Mouse (Mus musculus) MEL (cell line): Measurements from ENCODE around the gene Nipal4.

ENCODE experiments used
- CTCF ChIP-seq, 3 experiments: IDR thresholded peaks in 2 of 3; conservative IDR thresholded peaks in 1 of 3; 2 replicates each; pipeline ENCODE4 v1.5.1; 2011 to 2012; ENCODE audit warnings: low read length in 3 of 3, low read depth in 2 of 3, mild to moderate bottlenecking in 2 of 3, improper control_type of control experiment in 1 of 3, inconsistent platforms in 1 of 3, mixed read lengths in 1 of 3, moderate library complexity in 1 of 3; ENCODE audit not compliant: control insufficient read depth in 1 of 3, insufficient read depth in 1 of 3, poor library complexity in 1 of 3, severe bottlenecking in 1 of 3
- ELF1 ChIP-seq: IDR thresholded peaks from 2 replicates; pipeline ENCODE4 v1.6.1; 2014; ENCODE audit warnings: low read depth, mild to moderate bottlenecking, inconsistent platforms, low read length, improper control_type of control experiment, moderate library complexity
- EP300 ChIP-seq, 2 experiments: IDR thresholded peaks; 2 replicates each; pipeline ENCODE4 v1.6.1; 2011; ENCODE audit warnings: improper control_type of control experiment in 2 of 2, low read length in 2 of 2, low read depth in 1 of 2, mild to moderate bottlenecking in 1 of 2
- HCFC1 ChIP-seq: IDR thresholded peaks from 2 replicates; pipeline ENCODE4 v1.6.1; 2012; ENCODE audit warnings: low read depth, mild to moderate bottlenecking, inconsistent platforms, low read length, improper control_type of control experiment, moderate library complexity
- MAZ ChIP-seq: IDR thresholded peaks from 2 replicates; pipeline ENCODE4 v1.6.1; 2012; ENCODE audit warnings: low read depth, mild to moderate bottlenecking, inconsistent platforms, low read length, improper control_type of control experiment
- MEF2A ChIP-seq: IDR thresholded peaks from 2 replicates; pipeline ENCODE4 v1.6.1; 2014; ENCODE audit warnings: low read depth, mild to moderate bottlenecking, inconsistent platforms, low read length, improper control_type of control experiment; ENCODE audit not compliant: poor library complexity, insufficient replicate concordance, severe bottlenecking; ENCODE audit errors: extremely low read depth
- MYC ChIP-seq: IDR thresholded peaks from 2 replicates; pipeline ENCODE4 v1.6.1; 2011; ENCODE audit warnings: low read depth, mild to moderate bottlenecking, low read length, improper control_type of control experiment, moderate library complexity
- POLR2A ChIP-seq, 2 experiments: IDR thresholded peaks; 2 replicates each; pipeline ENCODE4 v1.6.1; 2011 to 2012; ENCODE audit warnings: low read length in 2 of 2, mild to moderate bottlenecking in 2 of 2, control low read depth in 1 of 2, improper control_type of control experiment in 1 of 2, low read depth in 1 of 2, moderate library complexity in 1 of 2; ENCODE audit not compliant: control insufficient read depth in 1 of 2, insufficient read depth in 1 of 2, poor library complexity in 1 of 2
- POLR2AphosphoS2 ChIP-seq: IDR thresholded peaks from 2 replicates; pipeline ENCODE4 v1.6.1; 2011; ENCODE audit warnings: low read length, improper control_type of control experiment
- SIN3A ChIP-seq: IDR thresholded peaks from 2 replicates; pipeline ENCODE4 v1.6.1; 2012; ENCODE audit warnings: low read length, improper control_type of control experiment, inconsistent platforms
- UBTF ChIP-seq: IDR thresholded peaks from 2 replicates; pipeline ENCODE4 v1.6.1; 2012; ENCODE audit warnings: low read depth, mild to moderate bottlenecking, inconsistent platforms, low read length, improper control_type of control experiment, moderate library complexity, borderline replicate concordance; ENCODE audit not compliant: insufficient read depth
- USF2 ChIP-seq, 2 experiments: IDR thresholded peaks; 2 replicates each; pipeline ENCODE4 v1.6.1; 2011 to 2012; ENCODE audit warnings: improper control_type of control experiment in 2 of 2, low read length in 2 of 2, borderline replicate concordance in 1 of 2, inconsistent platforms in 1 of 2, low read depth in 1 of 2, mild to moderate bottlenecking in 1 of 2; ENCODE audit not compliant: insufficient read depth in 1 of 2

DNA sequence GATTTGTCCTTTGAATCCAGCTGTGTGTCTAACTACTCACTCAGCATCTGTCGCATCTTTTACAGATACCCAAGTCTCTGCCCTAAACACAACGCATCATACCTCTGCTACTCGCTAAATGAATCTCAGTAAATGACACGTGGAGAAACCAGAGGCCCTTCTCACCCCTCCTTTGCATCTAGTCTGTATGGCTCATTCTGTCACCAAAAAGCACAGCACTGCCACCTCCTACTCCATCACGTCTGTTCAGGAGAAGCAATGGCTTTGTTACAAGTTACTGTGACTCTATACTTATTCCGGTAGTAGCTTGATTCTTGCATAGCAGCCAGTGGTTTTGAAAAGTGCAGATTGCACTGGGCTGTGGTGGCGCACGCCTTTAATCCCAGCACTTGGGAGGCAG is 9.4 kb downstream of the Nipal4 start:
- TF ChIP-seq CTCF (IDR thresholded peaks at IDR 0.05 in 2 of 3, conservative IDR thresholded peaks at IDR 0.05 in 1 of 3; ENCODE audit: control insufficient read depth in 1 of 3, insufficient read depth in 1 of 3, low read depth in 2 of 3, low read length in 3 of 3, poor library complexity in 1 of 3, severe bottlenecking in 1 of 3) (no peak), MYC (no peak), ELF1 (no peak), HCFC1 (no peak), POLR2A (IDR thresholded peaks at IDR 0.05; ENCODE audit: control insufficient read depth in 1 of 2, insufficient read depth in 1 of 2, low read depth in 1 of 2, low read length in 2 of 2, poor library complexity in 1 of 2) (no peak), EP300 (IDR thresholded peaks at IDR 0.05; ENCODE audit: low read depth in 1 of 2, low read length in 2 of 2) (no peak), POLR2AphosphoS2 (no peak), USF2 (IDR thresholded peaks at IDR 0.05; ENCODE audit: borderline replicate concordance in 1 of 2, insufficient read depth in 1 of 2, low read depth in 1 of 2, low read length in 2 of 2) (no peak), UBTF (no peak), MAZ (no peak), MEF2A (no peak), SIN3A (no peak)
